Mouse (Mus musculus) cerebellum, adult 11-12 months (tissue): ENCODE results near the gene Atp2a2.

ENCODE experiments used
- DNase-seq: peaks from one replicate; pipeline ENCODE4 v3.0.0; 2022

Gene Atp2a2

GRCm38 (mm10) chr5:122502077-122502941 is at the start of gene Atp2a2:
Atp2a2 (minus strand) TSS chr5:122502225.
- DNase-seq = peak; percentile 94

DNA sequence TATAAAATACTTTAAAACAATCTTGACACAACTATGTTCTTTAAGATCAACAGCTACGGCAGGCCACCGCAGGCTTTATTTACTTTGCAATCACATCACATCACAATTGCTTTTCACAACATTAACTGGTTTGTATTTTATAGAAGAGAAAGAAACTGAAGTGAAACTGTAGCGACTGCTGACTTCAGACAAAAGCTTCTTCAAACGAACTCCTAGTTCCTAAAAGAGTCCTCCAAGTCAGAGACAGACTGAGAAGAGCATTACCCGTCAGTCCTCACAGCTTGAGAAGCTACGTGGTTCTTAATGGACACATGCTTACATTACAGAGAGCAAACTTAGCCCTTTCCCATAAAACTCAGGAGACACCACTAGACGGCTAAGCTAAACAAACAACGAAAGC is 48.4 kb upstream of the Atp2a2 start:
- DNase-seq = no peak

DNA sequence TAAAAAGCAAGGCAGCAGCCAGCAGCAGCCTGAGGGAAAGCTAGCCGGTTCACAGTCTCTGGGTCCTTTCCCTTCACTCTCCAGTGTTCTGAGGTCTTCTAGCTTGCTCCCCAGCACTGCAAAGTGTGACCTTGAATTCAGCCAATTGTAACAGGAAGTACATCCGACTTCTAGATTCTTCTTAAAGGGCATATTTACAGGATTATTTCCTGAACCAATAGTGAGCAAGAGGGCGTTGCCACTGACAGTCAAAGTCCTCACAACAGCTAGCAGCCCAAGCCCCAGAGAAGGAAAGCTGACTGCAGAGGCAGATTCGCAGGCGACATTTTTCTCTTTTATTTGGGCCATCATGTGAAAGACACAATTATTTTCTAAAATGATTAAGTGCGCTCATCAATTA is 46.6 kb upstream of the Atp2a2 start:
- no peak for DNase-seq

DNA sequence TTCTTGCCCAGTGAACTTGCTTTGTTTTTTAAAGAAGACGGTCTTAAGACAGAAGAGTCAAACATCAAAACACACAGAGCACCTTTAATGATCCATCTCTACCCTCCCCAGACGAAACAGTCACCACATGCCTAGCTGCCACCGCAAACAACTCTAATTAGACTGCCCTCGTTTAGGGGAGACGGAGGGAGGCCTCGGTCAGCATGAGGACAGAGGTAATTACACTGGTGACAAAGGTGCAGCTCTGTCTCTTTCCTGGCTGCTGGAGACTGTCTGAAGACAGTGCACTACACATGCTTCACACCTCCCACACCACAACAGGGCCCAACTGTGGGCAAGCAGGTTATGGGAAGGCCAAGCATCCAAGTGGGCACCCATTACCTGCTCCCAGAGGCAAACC is 45.8 kb upstream of the Atp2a2 start:
- DNase-seq = no peak

DNA sequence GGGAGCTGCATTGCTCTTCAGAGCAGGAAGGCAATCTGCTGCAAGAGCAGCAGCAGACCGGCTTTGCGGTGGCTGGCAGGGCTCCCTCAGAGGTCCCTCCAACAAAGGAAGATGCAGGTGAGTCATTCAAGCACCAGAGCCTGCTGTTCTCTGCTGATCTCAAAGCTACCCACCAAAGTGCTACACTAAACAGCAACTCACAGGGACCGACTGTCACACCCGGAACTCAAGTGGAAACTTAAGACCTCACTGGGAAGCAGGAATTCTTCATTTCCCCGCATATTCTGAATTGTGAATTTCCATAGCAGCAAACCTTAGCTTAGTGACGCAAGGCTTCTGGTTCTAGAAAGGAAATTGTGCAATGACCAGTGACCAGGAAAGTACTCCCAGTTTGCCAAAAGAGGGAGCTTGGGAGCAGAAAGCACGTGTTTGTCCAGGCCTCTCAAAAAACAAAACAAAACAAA is 45.3 kb upstream of the Atp2a2 start:
- peak; percentile 82 for DNase-seq

GRCm38 (mm10) chr5:122543392-122543791 is 41.4 kb upstream of the Atp2a2 start:
- DNase-seq = no peak

DNA sequence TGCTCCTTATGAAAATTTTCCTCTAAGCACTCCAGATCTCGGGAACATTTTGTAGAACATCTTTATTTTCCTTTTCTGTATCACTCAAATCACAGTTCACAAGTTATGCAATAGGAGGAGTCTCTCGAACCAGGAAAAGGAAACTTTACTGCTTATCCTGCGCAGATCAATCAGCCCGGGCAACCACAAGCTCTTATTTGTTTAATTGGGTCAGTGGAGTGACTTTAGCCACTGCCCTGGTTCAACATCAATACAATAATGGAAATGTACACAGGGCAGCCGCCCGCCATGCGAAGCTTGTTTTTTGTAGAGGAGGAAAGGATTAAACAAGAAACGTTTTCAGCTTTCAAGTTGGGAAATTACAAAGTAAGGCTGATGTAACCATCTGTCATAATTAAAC is 39.8 kb upstream of the Atp2a2 start:
- no peak for DNase-seq

- no peak for DNase-seq
Measured at GRCm38 (mm10) chr5:122538077-122538476, 36.1 kb upstream of the Atp2a2 start.

- no peak for DNase-seq
Measured at GRCm38 (mm10) chr5:122537654-122538053, 35.6 kb upstream of the Atp2a2 start.

GRCm38 (mm10) chr5:122533884-122534283 is 31.9 kb upstream of the Atp2a2 start:
- DNase-seq = no peak

GRCm38 (mm10) chr5:122529913-122530604 is 28.0 kb upstream of the Atp2a2 start:
- DNase-seq = no peak

DNA sequence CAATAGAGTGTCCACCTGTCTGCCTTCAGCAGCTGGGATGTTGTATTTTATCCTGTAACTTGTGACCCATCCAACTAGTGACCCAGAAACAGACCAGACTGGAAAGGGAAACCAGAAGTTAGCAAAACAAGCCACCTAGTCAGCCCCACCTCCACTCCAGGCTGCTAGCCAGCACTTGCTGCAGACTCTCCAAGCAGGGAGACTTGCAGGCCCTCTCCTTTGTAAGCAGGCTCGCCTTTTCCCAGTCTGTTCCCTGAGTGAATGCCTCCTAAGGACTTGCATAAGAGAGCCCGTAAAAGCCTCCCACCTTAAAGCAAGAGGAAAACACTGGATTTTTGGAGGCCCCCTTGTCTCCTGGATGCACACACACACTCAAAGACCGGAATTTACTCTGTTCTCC is 27.3 kb upstream of the Atp2a2 start:
- no peak for DNase-seq

GRCm38 (mm10) chr5:122528591-122528990 is 26.6 kb upstream of the Atp2a2 start:
- no peak for DNase-seq

DNA sequence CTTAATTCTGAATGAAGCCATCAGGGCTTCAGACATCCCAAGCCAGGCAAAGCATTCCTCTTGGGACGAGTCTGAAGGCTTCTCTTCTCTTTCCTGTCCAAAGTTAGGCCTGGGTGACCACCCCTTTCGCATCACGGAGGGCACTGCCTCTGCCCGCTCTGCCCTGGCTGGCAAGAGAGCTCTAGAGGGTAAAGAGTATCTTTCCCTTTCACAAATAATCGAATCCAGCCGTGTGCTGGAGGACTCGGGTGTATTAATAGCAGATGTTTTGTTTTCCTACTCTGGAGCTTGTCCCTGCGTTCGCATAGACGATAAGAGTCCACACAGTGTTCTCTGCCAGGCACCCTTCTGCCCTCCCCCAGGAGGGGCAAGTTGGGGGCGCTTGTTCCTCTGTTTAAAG is 25.7 kb upstream of the Atp2a2 start:
- no peak for DNase-seq

DNA sequence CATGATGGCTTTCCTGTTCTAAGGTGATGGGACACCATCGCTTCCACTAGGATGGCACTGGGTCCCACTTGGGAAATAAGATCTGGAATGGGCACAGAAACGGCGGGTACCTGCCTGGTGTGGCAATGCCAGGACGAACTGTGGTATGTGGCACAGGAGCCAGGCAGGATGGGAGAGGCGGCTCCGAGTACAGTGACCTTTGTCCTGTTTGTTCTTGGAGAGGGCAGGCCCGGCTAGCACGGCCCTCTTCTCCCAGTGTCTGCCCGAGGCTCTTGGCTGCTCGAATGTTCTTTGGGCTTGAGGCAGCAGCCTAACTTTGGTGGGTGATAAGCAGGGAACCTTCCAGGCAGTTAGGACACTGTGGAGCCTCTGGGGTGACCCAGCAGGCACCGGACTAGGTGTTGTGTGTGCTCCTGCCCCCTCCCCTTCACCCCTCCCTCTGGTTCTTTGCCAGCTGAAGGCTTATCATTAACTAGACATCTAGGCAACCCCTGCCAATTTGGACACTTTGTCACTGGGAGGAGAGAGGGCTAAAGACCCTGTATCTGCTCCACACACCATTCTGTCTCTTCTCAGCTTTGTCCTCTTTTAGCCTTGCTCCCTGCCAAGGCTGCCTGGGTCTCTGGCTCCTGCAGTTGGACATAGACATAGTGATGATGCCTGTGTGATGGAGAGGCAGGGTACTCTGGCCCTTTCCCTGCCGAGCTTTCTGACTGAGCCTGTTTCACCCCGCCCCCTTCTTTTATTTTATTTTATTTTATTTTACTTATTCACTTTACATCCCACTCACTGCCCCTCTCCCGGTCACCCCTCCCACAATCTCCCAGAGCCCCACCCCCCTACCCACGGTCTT is 25.1 kb upstream of the Atp2a2 start:
- no peak for DNase-seq

GRCm38 (mm10) chr5:122526405-122526804 is 24.4 kb upstream of the Atp2a2 start:
- DNase-seq = peak; percentile 57

- no peak for DNase-seq
Measured at GRCm38 (mm10) chr5:122525238-122525931, 23.4 kb upstream of the Atp2a2 start.

DNA sequence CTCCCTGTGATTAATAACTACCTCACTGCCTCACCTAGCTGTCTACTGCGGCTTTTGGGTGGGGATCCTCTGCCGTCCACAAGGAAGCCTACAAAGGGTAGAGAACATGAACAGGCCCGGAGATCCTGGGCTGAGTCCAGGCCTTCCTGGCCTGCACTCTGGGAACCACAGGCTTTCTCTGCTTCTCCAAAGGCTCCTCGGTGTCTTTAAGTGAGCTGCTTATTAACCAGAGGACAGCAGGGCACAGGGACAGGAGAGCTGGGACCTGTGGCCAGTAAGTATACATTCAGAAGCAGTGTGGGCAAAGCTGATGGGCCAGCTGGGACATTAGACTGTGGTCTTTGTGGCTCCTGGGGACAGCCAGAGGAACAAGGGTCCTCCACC is 22.8 kb upstream of the Atp2a2 start:
- DNase-seq = no peak

- DNase-seq = no peak
Measured at GRCm38 (mm10) chr5:122524244-122524643, 22.2 kb upstream of the Atp2a2 start.

DNA sequence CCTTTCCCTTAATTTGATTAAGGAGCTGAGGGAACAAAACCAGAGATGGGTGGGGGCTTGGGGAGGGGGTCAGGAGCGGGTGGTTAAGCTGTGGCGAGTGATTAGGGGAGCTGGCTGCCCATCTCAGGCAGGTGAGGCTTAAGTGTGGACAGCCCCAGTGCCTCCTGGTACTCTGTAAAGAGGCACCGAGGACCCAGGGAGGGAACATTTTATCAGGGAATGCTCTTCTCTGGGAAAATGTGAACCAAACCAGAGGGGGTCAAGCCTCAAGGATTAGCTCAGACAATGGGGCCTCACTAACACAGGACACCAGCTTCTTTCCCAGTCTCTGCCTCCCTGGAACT is 19.1 kb upstream of the Atp2a2 start:
- no peak for DNase-seq

- no peak for DNase-seq
Measured at GRCm38 (mm10) chr5:122520254-122521129, 18.5 kb upstream of the Atp2a2 start.
